Mouse (Mus musculus) ES-E14 (cell line): ENCODE measurements around the gene Ebf3. TPM values are rescaled to one million over a fixed set of nuclear protein-coding genes. Genes with fewer than 3 reads are reported as not detected.

ENCODE experiments used
- DNase-seq: peaks from one replicate; pipeline ENCODE4 v3.0.0-alpha.2; 2013; ENCODE audit warnings: low read depth, low spot score
- H3K27ac ChIP-seq: 2 replicates; pipeline ENCODE4 v1.5.1; 2012; ENCODE audit warnings: low read depth, mild to moderate bottlenecking, low read length, moderate library complexity, mixed read lengths; ENCODE audit not compliant: poor library complexity, insufficient read depth, severe bottlenecking
- H3K36me3 ChIP-seq: 2 replicates; pipeline ENCODE4 v1.6.1; 2012; ENCODE audit warnings: mild to moderate bottlenecking, low read length, moderate library complexity, mixed read lengths; ENCODE audit not compliant: control insufficient read depth, poor library complexity, insufficient read depth, severe bottlenecking
- H3K4me1 ChIP-seq, 2 experiments: fragments of 150-350 bp in 1 of 2; sonication (generic) in 1 of 2; 2 replicates each; pipeline ENCODE4 v1.6.1; 2012; ENCODE audit warnings: low read length in 2 of 2, mild to moderate bottlenecking in 1 of 2, mixed read lengths in 1 of 2; ENCODE audit not compliant: control insufficient read depth in 2 of 2, insufficient read depth in 2 of 2, poor library complexity in 1 of 2
- H3K4me3 ChIP-seq, 2 experiments: fragments of 150-350 bp in 1 of 2; sonication (generic) in 1 of 2; 2 replicates each; pipeline ENCODE4 v1.5.1; 2012; ENCODE audit warnings: low read length in 2 of 2, low read depth in 1 of 2, mild to moderate bottlenecking in 1 of 2, mixed read lengths in 1 of 2; ENCODE audit not compliant: insufficient read depth in 1 of 2, poor library complexity in 1 of 2, severe bottlenecking in 1 of 2
- H3K9ac ChIP-seq: 2 replicates; pipeline ENCODE4 v1.6.1; 2012; ENCODE audit warnings: low read depth, mild to moderate bottlenecking, low read length, mixed read lengths; ENCODE audit not compliant: poor library complexity, insufficient read depth, severe bottlenecking
- H3K9me3 ChIP-seq: fragments of 150-350 bp; sonication (generic); 2 replicates; pipeline ENCODE4 v1.6.1; 2012; ENCODE audit warnings: low read depth, mild to moderate bottlenecking, low read length; ENCODE audit not compliant: control insufficient read depth, insufficient read depth
- CHD2 ChIP-seq: IDR thresholded peaks from 2 replicates; pipeline ENCODE4 v1.6.1; 2014; ENCODE audit warnings: mild to moderate bottlenecking, low read depth, low read length, inconsistent platforms
- HCFC1 ChIP-seq: IDR thresholded peaks from 2 replicates; pipeline ENCODE4 v1.6.1; 2012; ENCODE audit warnings: low read length, inconsistent platforms, borderline replicate concordance; ENCODE audit not compliant: insufficient read depth
- MAFK ChIP-seq: IDR thresholded peaks from 2 replicates; pipeline ENCODE4 v1.6.1; 2014; ENCODE audit warnings: mild to moderate bottlenecking, low read depth, low read length, inconsistent platforms; ENCODE audit not compliant: insufficient read depth
- ZC3H11A ChIP-seq: IDR thresholded peaks from 2 replicates; pipeline ENCODE4 v1.6.1; 2012; ENCODE audit warnings: low read depth, mild to moderate bottlenecking, inconsistent platforms, low read length, borderline replicate concordance
- ZNF384 ChIP-seq: IDR thresholded peaks from 2 replicates; pipeline ENCODE4 v1.6.1; 2012; ENCODE audit warnings: low read depth, low read length, inconsistent platforms
- in situ Hi-C, 2 experiments: fragments of 600-800 bp; cut with MboI; formaldehyde crosslinking; loops; one replicate each; pipeline ENCODE4 v1.15.1; 2025; ENCODE audit warnings: low sequenced_read_pairs in 2 of 2, inconsistent platforms in 1 of 2; ENCODE audit not compliant: unreplicated experiment in 2 of 2
- total RNA-seq: library from RNA; depleted of rRNA; stranded (reverse); fragments of 300-350 nt; gene quantifications from 2 replicates; pipeline ENCODE4 v1.2.3, GENCODE M21; 2012

Gene Ebf3
- total RNA-seq, 1 experiment: 0.22 TPM

DNA sequence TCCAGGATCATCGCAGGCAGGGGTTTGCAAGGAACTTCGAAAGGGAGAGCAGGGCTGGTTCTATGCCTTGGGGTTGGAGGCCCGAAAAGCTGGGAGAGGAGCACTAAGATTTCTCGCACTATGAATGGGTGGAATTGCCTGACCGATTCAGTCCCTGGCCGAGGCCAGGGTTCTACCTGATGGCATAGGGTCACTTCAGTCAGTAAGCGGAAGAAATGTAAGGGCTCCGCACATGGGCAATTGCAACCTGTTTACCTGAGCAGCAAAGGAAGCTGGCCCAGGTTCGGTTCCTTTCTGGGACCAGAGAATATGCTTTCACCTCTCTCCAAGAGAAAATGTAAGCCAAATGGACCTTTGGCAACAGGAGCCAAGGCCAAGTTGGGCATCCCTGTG lies 4.1 kb upstream of the Ebf3 start:
- Histone ChIP-seq H3K4me1 (no peaks in the 10 kb centered on the region; a peak in 1 of 4 replicates), H3K9me3 (no peaks in the 10 kb centered on the region), H3K9ac (no peak overlapping the region), H3K36me3 (no peaks in the 10 kb centered on the region), H3K27ac (no peak overlapping the region), H3K4me3 (no peak overlapping the region)
- TF ChIP-seq ZNF384: no peak
- no peak for TF ChIP-seq HCFC1
- TF ChIP-seq ZC3H11A: no peak
- TF ChIP-seq CHD2: no peak
- TF ChIP-seq MAFK: no peak
- DNase-seq: no peak
- in situ Hi-C loops: loop anchor here in 1 of 2 experiments (10.0 to 25.0 kb wide), 2 partner anchors 724 to 831 kb away; no protein-coding TSS in a partner anchor

DNA sequence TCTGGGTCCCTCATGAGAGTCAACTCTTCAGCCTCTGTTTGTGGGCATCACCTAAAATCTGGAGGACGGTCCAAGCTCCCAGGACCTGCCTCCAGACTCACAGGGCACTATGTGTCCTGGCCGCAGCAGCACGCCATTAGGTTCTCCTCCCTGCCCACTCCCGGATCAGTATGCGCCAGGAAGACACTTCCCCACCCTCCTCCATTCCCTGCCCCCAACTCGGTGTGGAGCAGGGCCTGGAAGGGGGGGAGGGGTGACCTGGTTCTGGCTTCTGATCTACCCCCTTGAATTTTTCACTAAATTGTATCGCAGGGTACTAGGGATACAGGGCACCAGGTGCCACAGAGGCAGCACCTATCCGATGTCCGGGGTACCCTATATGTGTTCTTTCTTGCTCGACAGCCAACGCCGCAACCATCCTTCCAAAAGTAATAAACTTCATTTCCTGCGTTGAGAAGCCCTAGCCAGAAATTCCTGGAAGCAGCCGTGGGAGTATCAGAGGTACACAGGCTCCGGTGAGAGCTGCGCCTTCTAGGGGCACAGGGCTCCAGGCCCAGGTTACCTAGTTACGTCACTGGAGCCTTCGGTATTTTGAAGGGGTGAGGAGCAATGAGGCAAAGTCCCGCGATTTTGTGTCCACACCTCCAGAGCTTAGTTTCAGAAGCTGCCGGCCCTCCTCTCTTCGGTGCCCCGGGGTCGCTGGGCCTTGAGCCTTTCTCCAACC lies 3.6 kb upstream of the Ebf3 start:
- no peaks in the 10 kb centered on the region for H3K36me3 ChIP-seq
- no peaks in the 10 kb centered on the region for H3K9me3 ChIP-seq
- in situ Hi-C loops: loop anchor here in 1 of 2 experiments (10.0 to 25.0 kb wide), 2 partner anchors 723 to 831 kb away; no protein-coding TSS in a partner anchor
- no peak overlapping the region for H3K27ac ChIP-seq
- H3K4me3 ChIP-seq: 0 out of 4 replicates have a peak overlapping the region, but pooled peaks of 1 of the 2 experiments have one; percentile 4
- no peak for DNase-seq
- no peak for TF ChIP-seq CHD2
- TF ChIP-seq ZC3H11A: no peak
- TF ChIP-seq ZNF384: no peak
- no peak for TF ChIP-seq HCFC1
- TF ChIP-seq MAFK: no peak
- H3K9ac ChIP-seq: no peak overlapping the region
- no peaks in the 10 kb centered on the region for H3K4me1 ChIP-seq

DNA sequence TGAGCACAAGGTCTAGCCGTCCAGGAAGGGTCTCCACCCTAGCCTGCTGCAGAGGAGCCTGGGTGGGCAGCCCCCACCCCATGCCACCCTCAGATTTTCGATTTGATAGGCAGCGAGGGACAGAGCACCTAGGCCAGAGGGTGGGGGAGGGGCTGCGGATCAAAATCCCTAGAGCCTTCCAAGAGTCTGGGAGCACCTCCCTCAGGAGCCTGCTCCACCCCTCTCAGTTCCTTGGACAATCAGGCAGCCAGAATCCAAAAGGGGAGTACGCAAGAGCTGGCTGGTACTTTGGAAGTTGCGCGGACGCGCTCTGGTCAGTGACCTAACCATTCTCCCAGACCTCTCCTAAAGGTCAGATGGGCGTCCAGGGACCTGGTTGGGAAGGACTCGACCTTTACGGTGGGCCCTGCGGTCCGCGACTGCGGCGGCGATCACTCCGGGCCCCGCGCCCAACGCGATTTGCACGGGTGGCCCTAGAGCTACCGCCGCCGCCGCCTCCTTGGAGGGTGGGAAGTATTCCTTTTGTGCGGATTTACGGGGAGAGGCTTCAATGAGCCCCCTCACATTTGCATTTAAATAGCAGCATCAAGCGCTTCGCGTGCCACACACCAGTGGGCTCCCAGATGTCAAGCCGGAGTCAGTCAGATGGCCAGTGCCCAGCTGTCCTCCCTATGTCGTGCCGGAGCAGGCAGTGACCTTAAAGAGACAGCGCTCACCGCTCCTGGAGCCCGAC lies 2.8 kb upstream of the Ebf3 start:
- H3K36me3 ChIP-seq: no peaks in the 10 kb centered on the region
- TF ChIP-seq CHD2 (no peak), ZC3H11A (no peak), HCFC1 (no peak), MAFK (no peak), ZNF384 (no peak)
- H3K9ac ChIP-seq: no peak overlapping the region
- H3K4me3 ChIP-seq: peak overlapping the region; percentile 33 to 39; a peak in 2 of 4 replicates
- no peaks in the 10 kb centered on the region for H3K9me3 ChIP-seq
- no peaks in the 10 kb centered on the region for H3K4me1 ChIP-seq
- H3K27ac ChIP-seq: no peak overlapping the region
- no peak for DNase-seq
- in situ Hi-C loops: loop anchor here in 1 of 2 experiments (10.0 to 25.0 kb wide), 2 partner anchors 722 to 830 kb away; no protein-coding TSS in a partner anchor

DNA sequence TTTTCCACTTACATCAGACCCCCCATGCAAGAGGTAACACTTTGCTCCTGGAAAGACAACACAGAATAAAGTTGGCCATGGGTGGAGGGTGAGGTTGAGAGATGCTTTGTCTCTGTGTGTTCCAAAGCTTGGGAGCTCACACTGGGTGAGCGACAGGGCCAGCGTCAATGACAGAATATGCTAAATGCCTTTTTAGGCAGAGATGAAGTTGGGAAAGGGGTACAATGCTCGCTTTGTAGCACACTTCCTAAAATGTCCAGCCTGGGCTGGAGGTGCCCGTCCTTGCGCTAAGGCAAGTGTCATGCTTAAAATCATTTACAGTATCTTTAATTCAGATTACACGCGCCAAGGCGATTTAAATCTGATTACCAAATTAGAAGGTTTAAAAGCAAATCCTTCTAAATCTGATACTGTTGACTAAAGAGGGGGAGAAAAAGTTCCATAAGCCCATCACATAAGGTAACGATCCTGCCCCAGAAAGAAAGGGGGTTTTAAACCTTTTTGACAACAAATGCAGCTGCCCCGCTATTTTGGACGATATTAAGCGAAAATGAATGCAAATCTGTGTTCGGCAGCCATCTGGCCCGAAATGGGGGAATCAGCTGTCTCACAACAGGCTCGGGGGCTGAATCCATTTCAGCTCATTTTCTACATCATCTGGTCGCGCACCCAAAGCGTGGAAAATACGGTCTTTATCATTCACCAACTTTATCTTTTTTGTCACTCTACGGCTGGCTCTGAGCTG lies 2.1 kb upstream of the Ebf3 start:
- DNase-seq: no peak
- in situ Hi-C loops: loop anchor here in 1 of 2 experiments (10.0 to 25.0 kb wide), 2 partner anchors 722 to 829 kb away; no protein-coding TSS in a partner anchor
- Histone ChIP-seq H3K27ac (no peak overlapping the region), H3K4me3 (no peak overlapping the region), H3K9me3 (no peaks in the 10 kb centered on the region), H3K4me1 (no peaks in the 10 kb centered on the region), H3K9ac (no peak overlapping the region), H3K36me3 (no peaks in the 10 kb centered on the region)
- TF ChIP-seq ZNF384 (no peak), ZC3H11A (no peak), CHD2 (no peak), MAFK (no peak), HCFC1 (no peak)
